Mouse (Mus musculus): ENCODE results near the gene Pcbp4. TPM values are rescaled to one million over a fixed set of nuclear protein-coding genes. Genes with fewer than 3 reads are reported as not detected.

The Pcbp4 gene
- polyA plus RNA-seq, 1 experiment = 19.2 TPM

DNA sequence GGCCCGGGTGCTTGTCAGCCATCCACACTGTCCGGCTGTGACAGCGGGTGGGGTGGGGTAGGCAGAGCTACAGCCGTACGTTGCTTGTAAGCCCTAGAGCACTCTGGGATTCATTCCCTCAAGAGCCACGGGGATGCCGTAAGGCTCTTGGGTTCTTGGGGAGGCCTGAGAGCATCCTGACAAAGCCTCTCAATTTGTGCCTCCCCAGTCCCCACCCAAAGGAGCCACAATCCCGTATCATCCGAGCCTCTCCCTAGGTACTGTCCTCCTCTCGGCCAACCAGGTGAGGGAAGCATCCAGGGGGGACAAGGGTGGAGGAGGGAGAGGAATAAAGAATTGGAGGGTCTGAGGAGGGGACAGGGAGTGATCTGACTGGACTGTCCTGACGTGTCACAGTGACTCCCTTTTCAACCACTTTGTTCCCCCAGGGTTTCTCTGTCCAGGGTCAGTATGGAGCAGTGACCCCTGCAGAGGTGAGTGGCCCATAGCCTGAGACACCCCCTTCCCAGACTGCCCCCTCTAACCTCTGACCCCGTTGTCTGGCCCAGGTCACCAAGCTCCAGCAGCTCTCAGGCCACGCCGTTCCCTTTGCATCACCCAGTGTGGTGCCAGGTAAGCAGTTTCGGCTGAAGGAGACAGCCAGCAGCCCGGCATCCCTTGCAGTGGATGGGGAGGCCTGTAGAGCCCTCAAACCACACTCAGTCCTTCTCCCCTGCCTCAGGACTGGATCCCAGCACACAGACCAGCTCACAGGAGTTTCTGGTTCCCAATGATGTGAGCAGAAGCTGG lies 8.7 kb downstream of the Pcbp4 start:
- H3K27ac ChIP-seq (ENCODE audit: control insufficient read depth, insufficient read depth, low read depth, low read length, poor library complexity) = no peak overlapping the region
- TF ChIP-seq POLR2A (IDR thresholded peaks at IDR 0.05; ENCODE audit: borderline replicate concordance, control insufficient read depth, low read depth, low read length) (no peak), CTCF (IDR thresholded peaks at IDR 0.05; ENCODE audit: control insufficient read depth, insufficient read depth, low read length) (no peak)
- no peaks in the 10 kb centered on the region for H3K4me1 ChIP-seq (ENCODE audit: control insufficient read depth, insufficient read depth, low read length)
- 87% methylated on average over 16 of the region's 16 CpGs for WGBS
- no peak overlapping the region for H3K4me3 ChIP-seq (replicated peaks; ENCODE audit: control insufficient read depth, low read depth, low read length)

DNA sequence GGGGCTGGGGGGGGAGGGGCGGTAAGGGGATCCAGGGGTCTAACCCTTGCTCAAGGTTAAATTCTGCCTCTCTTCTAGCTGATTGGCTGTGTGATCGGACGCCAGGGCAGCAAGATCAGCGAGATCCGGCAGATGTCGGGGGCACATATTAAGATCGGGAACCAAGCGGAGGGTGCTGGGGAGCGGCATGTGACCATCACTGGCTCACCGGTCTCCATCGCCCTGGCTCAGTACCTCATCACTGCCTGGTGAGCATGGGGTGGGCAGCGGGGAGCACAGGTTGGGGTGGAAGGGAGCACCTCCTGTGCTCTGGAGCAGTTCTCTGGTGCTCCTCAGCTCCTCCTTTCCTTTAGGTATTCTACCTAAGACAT lies 9.3 kb downstream of the Pcbp4 start:
- Histone ChIP-seq H3K4me3 (replicated peaks; ENCODE audit: control insufficient read depth, low read depth, low read length) (no peak overlapping the region), H3K4me1 (ENCODE audit: control insufficient read depth, insufficient read depth, low read length) (no peaks in the 10 kb centered on the region), H3K27ac (ENCODE audit: control insufficient read depth, insufficient read depth, low read depth, low read length, poor library complexity) (no peak overlapping the region)
- WGBS = 90% methylated on average over 12 of the region's 12 CpGs
- TF ChIP-seq POLR2A (IDR thresholded peaks at IDR 0.05; ENCODE audit: borderline replicate concordance, control insufficient read depth, low read depth, low read length) (no peak), CTCF (IDR thresholded peaks at IDR 0.05; ENCODE audit: control insufficient read depth, insufficient read depth, low read length) (no peak)

DNA sequence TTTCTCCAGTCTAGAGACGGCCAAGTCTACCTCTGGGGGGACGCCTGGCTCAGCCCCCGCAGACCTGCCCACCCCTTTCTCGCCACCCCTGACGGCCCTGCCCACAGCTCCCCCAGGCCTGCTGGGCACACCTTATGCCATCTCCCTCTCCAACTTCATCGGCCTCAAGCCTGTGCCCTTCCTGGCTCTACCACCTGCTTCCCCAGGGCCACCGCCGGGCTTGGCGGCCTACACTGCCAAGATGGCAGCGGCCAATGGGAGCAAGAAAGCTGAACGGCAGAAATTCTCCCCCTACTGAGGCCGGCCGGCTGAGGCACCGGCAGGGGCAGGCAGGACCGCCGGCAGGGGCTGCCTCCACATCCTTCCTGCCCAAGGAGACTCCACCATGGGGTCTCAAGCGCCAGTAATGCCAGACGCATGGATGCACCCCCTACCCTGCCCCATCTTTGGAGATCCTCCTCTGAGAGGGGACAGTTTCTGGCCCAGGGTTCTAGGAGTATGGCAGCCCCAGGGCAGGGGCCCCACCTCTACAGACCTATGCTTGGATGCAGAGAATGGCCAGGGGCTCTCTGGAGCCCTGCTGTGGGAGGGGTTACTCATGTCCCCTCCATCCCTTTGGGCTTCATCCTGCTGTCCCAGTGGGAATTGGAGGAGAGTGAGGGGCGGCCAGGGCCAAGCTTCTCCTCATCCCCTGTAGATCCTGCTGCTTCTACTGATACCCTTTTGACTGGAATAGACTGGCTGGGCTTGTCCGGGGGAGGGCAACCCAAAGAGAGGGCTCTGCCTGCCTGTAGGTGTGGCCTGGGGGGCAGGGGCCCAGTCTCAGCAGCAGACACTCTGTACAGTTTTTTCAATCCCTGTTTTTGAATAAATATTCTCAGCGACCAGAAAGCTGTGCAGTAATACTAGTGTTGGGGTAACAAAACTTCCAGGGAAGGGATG lies 10.3 kb downstream of the Pcbp4 start:
- TF ChIP-seq CTCF (IDR thresholded peaks at IDR 0.05; ENCODE audit: control insufficient read depth, insufficient read depth, low read length) = no peak
- no peak for TF ChIP-seq POLR2A (IDR thresholded peaks at IDR 0.05; ENCODE audit: borderline replicate concordance, control insufficient read depth, low read depth, low read length)
- no peaks in the 10 kb centered on the region for H3K4me1 ChIP-seq (ENCODE audit: control insufficient read depth, insufficient read depth, low read length)
- H3K27ac ChIP-seq (ENCODE audit: control insufficient read depth, insufficient read depth, low read depth, low read length, poor library complexity) = no peak overlapping the region; the same call in 1 of the 2 replicates
- H3K4me3 ChIP-seq (replicated peaks; ENCODE audit: control insufficient read depth, low read depth, low read length) = no peak overlapping the region
- WGBS = 86% methylated on average over 21 of the region's 21 CpGs

DNA sequence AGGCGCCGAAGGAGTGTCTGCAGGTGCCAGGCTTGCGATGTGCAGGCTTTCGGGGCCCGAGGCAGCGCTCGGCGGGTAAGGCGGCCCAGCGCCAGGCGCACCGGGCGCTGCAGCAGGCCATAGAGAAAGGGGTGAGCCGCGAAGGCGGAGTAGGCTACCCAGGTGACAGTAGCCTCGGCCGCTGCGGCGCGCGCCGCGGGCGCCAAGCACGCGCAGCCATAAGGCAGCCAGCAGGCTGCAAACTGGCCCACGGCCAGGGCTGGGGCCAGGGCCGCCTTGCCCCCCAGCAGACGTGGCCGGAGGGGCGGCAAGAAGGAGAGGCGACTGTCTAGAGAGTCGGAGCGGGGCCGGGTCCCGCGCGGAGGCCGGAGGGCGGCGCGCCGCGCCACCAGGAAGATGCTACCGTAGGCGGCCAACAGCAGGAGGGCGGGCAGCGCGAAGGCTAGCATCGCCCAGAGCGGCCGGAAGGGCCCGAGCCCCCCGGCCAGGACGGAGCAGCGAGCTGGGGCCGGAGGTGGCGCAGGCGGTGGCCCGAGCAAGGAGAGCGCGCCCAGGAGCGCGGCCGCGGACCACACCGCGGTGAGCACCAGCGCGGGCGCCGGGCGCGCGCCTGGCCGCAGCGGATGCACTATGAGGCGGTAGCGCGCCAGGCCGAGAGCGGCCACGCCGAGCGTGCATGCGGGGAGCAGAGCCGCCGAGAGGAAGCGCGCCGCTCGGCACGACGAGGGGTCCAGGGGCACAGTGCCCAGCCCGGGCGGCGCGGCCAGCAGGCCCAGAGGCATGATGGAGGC lies 11.9 kb downstream of the Pcbp4 start:
- H3K27ac ChIP-seq (ENCODE audit: control insufficient read depth, insufficient read depth, low read depth, low read length, poor library complexity) = no peak overlapping the region
- TF ChIP-seq POLR2A (IDR thresholded peaks at IDR 0.05; ENCODE audit: borderline replicate concordance, control insufficient read depth, low read depth, low read length) (no peak), CTCF (IDR thresholded peaks at IDR 0.05; ENCODE audit: control insufficient read depth, insufficient read depth, low read length) (no peak)
- H3K4me3 ChIP-seq (replicated peaks; ENCODE audit: control insufficient read depth, low read depth, low read length) = no peak overlapping the region
- no peaks in the 10 kb centered on the region for H3K4me1 ChIP-seq (ENCODE audit: control insufficient read depth, insufficient read depth, low read length)
- 2% methylated on average over 99 of the region's 99 CpGs for WGBS

DNA sequence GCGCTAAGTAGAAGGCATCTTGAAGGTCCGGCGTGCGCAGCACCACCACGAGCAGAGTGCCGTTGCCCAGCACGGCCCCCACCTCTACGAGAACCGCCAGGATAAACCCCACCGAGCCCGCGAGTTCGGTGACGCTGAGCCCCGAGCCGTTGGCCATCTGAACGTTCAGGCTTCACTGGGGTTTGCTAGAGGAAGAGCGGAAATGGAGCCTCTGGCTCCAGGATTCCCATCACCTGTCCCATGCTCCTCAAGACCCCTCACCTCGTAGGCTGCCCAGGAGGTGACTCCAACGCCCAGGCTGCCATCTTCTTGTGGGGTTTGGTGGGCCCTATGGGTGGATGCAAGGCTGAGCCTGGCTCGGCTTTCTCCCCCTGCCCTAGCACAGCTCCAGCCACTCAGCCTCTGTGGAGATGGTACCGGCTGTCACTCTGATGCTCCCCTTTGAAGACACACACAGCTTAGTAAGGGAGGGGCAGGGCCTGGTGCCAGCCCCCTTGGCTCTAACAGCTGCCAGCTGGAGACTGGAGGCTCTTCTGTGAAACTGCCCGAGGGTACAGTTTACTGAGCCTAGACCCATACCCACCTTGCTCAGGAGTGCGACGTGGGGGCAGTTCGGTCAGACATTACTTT lies 12.6 kb downstream of the Pcbp4 start, which contains the start of gene Gpr62:
Gene Gpr62, minus strand, starts transcription at position 368 of the 630 bp plus-strand sequence.
- Histone ChIP-seq H3K4me3 (replicated peaks; ENCODE audit: control insufficient read depth, low read depth, low read length) (no peak within 1 kb of the TSS), H3K4me1 (ENCODE audit: control insufficient read depth, insufficient read depth, low read length) (no peaks in the 10 kb centered on the region), H3K27ac (ENCODE audit: control insufficient read depth, insufficient read depth, low read depth, low read length, poor library complexity) (no peak within 1 kb of the TSS)
- WGBS = 28% methylated on average over 26 of the region's 26 CpGs
- TF ChIP-seq CTCF (IDR thresholded peaks at IDR 0.05; ENCODE audit: control insufficient read depth, insufficient read depth, low read length) (no peak), POLR2A (IDR thresholded peaks at IDR 0.05; ENCODE audit: borderline replicate concordance, control insufficient read depth, low read depth, low read length) (no peak)

DNA sequence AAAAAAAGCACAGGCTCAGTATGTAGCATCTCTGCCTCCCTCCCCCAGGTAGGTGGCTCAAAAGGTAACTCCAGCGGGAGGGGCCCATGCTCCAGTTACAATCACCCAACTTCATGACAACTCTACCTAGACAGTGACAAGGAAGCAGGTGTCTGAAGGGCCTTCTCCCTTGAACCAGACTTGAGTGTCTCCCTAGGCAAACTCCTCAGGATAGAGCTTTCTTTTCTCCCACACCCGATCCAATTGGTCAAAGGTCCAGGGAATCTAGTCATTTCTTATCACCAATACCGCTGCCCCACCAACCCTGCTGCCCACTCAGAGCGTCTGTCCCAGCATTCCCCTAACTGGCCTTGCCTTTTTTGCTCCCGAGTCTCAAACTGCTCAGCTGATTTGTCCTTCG lies 13.6 kb downstream of the Pcbp4 start:
- no peaks in the 10 kb centered on the region for H3K4me1 ChIP-seq (ENCODE audit: control insufficient read depth, insufficient read depth, low read length)
- TF ChIP-seq CTCF (IDR thresholded peaks at IDR 0.05; ENCODE audit: control insufficient read depth, insufficient read depth, low read length) (no peak), POLR2A (IDR thresholded peaks at IDR 0.05; ENCODE audit: borderline replicate concordance, control insufficient read depth, low read depth, low read length) (no peak)
- no peak overlapping the region for H3K27ac ChIP-seq (ENCODE audit: control insufficient read depth, insufficient read depth, low read depth, low read length, poor library complexity)
- H3K4me3 ChIP-seq (replicated peaks; ENCODE audit: control insufficient read depth, low read depth, low read length) = no peak overlapping the region
- WGBS = 77% methylated on average over 6 of the region's 6 CpGs

DNA sequence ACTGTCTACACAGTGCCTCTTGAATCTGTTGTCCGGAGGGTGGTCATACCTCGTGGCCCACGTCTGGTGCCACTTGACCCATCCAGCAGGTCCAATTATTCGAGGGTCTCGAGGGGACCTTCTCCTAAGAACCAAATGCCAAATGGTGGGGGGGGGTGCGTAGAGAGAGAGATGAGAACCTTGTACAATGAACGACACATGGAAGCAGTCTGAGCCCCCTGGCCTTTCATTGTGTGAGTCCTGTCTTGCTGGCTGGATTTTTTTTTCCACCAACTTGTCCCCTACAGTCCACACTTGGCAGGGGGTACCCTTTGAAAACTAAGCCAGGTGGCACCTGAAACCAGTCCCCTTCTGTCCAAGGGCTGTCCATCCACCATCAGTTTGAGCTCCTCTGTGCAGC lies 14.7 kb downstream of the Pcbp4 start:
- H3K4me1 ChIP-seq (ENCODE audit: control insufficient read depth, insufficient read depth, low read length) = no peaks in the 10 kb centered on the region
- no peak for TF ChIP-seq CTCF (IDR thresholded peaks at IDR 0.05; ENCODE audit: control insufficient read depth, insufficient read depth, low read length)
- no peak for TF ChIP-seq POLR2A (IDR thresholded peaks at IDR 0.05; ENCODE audit: borderline replicate concordance, control insufficient read depth, low read depth, low read length)
- WGBS = 80% methylated on average over 7 of the region's 7 CpGs
- no peak overlapping the region for H3K27ac ChIP-seq (ENCODE audit: control insufficient read depth, insufficient read depth, low read depth, low read length, poor library complexity)
- no peak overlapping the region for H3K4me3 ChIP-seq (replicated peaks; ENCODE audit: control insufficient read depth, low read depth, low read length)
